Mouse (Mus musculus): ENCODE results near the gene Slc25a15.

Slc25a15 gene

DNA sequence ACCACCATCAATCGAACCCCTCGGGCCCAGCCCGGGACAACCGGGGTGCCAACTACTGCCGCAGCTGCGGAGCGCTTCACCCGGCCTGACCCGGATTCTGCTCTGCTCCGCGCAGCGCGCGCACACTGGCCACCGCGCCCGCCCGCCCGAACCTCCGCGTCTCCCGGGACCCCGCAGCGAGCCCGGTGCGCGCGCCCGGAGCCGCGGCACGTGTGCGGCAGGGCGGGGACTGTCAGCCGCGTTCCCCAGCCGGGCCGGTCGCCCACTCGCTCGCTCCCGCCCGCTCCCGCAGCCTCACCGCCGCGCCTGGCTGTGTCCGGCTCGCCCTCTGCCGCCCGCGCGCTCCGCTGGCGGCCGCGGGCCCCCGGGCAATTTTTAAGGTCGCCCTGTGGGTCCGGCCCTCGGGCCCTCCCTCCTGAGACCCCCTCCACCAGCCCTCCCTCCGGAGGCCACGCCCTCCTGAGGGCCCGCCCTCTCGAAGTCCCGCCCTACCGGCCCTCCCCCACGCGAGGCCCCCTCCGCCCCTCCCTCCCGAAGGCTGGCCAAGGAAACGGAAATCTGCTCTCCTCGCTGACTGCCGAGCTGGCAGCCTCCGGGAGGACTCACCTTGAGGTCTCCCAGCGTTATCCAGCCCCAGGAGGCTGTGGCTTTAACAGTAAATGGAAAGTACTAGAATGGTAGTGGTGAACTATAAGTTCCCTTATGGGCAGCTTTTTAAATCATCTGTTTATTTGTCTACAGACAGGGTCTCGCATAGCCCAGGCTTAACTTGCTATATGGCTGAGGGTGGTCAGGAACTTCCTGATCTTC lies at the start of gene Slc25a15:
Gene Slc25a15, minus strand, starts transcription at position 456 of the 810 bp plus-strand sequence.
- DNase-seq (ENCODE audit: low read depth, low spot score) = peak; percentile 95

DNA sequence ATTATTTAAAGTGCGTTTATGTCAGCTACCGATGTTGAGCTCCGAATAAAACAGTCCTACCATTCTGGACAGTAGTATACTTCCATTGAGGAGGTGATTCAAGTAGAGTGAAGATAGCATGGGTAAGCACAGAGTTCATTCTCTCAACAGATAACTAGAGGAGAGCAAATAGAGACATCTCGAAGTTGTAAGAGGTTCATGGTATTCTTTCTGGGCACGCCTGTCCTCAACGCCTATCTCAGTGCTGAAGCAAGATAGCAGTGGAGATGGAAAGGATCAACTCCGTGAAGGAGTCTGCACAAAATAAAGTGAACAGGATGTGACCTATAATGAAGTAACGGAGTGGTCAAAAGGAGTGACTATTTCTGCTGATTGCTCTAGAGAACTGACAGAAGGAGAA lies 13.6 kb upstream of the Slc25a15 start:
- DNase-seq (ENCODE audit: low read depth, low spot score) = no peak

DNA sequence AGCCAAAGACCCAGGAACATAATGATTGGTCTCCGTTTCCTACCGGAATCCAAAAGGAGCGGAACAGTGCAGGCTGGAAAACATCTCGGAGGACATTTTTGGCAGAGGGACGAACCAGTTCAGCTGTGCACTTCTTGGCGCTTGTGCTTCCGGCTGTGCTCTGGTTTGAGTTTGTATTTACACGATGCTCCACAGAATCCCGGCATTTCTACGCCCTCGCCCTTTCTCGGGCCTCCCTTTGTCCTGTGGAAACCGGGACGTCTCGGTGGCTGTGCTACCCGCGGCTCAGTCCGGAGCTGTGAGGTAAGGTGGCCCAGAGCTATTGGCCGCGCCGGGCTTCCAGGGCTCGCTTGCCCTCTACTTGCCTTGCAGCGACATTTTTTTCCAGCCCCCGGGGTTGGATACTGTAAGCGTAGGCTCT lies 12.9 kb upstream of the Slc25a15 start, which contains the start of gene Mrps31:
Gene Mrps31, plus strand, starts transcription at position 80 of the 421 bp plus-strand sequence.
- DNase-seq (ENCODE audit: low read depth, low spot score) = peak; percentile 98

DNA sequence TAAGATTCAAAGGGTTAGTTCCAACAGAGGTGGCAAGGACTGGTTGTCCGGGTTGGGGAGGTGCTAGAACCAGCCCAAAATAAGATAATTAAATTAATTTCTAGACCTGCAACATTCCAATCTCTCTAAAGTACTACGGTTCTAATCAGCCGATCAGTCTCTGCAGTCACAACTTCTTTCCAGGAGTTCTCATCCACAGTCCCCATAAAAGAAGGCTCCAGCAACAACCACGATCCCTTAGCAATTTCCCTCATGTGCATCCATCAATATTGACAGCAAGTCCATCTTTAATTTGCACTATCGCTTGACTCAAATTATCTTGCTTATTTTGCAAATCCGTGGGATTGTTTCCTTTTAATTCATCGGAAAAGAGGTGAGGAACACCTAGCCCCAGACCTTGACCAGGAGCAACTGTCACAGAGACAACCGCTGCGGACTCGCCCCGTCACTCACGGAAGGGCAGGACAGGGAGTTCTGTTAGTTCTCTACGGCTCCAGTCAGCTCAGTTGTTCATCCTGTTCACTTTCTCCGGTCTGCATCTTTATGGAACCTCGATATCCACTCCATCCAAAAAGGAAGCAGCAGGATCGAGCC lies 12.4 kb upstream of the Slc25a15 start:
- no peak for DNase-seq (ENCODE audit: low read depth, low spot score)

DNA sequence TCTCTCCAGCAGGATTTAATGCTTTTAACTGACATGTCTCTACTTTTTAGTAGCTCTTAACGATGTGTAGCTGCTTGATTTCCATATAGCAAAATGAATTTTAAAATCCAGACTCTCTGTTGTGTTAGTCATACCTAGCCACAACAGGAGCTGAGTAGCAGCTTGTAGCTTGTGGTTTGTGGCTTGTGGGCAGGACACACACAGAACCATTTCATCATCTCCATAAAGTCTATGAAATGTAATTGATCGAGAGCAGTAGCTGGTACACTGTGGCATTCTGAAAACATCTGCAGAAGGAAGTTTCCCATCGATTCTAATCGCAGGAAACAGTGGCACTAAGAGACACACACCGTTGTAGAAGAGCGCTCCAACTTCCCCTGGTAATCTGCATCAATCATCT lies 7.3 kb upstream of the Slc25a15 start:
- DNase-seq (ENCODE audit: low read depth, low spot score) = no peak

DNA sequence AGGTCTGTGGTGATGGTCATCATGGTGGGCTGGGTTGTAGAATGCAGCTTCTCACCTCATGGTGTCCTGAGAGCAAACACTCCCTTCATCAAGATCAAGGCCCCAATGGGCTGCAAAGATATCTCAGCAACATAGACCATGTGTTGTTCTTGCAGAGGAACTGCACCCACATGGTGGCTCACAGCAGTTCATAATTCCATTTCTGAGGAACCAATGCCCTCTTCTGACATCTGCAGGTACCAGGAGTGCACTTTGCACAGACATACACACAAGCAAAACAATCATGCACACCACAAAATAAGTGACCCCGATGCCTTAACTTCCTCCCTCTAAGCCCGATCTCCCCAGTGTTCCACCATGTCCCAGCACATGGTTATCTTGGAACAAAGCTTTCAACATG lies 4.8 kb upstream of the Slc25a15 start:
- DNase-seq (ENCODE audit: low read depth, low spot score) = no peak

DNA sequence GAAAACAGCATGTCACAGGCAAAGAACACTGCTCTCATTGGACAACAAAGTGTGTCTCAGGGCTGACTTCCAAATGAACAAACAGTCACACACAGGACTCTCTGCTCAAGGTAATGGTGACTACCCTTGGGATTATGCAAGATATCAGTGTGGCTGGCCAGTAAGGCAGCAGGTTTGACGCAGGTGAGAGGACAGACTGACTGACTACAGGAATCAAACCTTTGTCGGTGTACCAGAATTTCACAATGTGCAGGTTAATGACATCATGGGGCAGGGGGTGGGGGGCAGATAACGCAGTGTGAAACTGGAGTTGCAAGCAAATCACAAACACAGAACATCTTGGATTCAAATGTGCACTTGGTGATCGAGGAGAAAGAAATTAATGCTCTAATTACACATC lies 2.2 kb upstream of the Slc25a15 start:
- no peak for DNase-seq (ENCODE audit: low read depth, low spot score)

DNA sequence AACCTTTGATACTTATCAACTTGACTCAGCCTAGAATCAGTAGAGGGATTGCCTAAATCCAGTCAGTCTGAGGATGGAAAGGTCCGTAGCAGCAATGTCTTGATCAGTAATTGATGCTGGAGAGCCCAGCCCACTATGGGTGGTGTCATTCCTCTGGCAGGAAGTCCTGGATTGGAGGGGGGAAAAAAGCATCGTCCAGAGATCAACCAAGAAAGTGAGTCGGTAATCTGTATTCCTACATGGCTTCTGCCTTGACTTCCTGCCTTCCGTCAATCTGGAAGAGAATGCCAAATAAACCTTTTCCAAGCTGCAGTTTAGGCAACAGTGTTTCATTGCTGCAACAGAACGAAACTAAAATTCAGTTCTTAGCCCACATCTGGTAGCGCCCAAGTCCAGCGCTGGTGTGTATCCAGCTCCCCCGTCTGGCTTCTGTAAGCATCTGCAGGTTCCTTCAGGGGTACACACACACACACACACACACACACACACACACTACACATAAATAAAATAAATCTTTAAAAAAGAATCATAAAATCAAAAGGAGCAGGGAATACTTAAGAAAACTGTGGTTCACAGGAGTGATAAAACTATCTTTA lies 986 bp upstream of the Slc25a15 start:
- DNase-seq (ENCODE audit: low read depth, low spot score) = peak; percentile 18

DNA sequence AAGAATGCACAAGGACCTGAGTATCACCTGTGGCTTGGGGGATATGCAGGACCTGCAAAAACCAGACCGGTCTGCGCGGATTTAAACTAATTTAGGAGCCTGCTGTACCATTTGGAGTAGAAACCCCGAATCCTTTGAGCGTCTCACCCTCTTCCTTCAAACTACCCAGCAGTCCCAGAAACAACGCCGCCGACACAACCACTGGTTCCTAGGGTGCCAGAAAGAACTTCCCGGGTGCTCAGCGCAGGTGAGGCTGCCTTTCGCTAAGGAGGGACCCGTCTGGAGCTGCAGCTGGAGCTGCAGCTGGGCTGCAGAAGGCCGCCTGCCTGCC lies 621 bp downstream of the Slc25a15 start:
- DNase-seq (ENCODE audit: low read depth, low spot score) = no peak

DNA sequence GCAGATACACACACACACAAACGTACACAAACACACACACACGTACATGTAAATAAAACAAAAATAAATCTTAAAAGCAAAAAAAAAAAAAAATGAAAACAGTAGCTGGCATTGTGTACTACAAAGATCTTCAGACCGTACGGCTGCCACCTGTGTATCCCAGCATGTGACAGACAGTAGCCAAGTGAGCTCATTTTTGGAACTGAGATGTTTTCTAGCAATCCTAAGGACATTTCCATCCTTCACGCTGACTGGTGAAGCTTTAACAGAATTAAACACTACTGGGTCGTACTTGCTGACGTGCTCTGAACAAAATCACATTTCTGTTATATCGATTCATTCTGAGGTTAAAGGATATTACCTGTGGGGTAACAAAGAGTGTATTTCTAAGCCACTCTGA lies 3.1 kb downstream of the Slc25a15 start:
- peak; percentile 74 for DNase-seq (ENCODE audit: low read depth, low spot score)

DNA sequence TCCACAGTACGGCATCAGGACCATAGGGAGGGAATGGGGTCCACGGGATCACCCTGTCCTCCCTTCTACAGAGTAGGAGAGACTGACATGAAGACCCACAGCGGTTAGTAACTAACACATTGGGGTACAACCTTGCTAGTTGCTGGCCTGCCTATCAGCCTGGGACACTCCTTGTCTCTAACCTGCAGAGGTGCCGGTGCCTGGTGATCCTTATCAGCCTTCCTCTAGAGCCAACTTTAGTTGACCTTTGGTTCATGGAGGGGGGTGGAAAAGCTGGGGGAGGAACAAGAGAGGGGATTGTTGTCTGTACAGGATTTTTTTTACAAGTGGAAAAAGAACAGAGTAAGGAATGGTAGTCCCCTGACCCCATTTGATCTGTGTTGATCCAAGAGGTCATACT lies 3.9 kb downstream of the Slc25a15 start:
- no peak for DNase-seq (ENCODE audit: low read depth, low spot score)

DNA sequence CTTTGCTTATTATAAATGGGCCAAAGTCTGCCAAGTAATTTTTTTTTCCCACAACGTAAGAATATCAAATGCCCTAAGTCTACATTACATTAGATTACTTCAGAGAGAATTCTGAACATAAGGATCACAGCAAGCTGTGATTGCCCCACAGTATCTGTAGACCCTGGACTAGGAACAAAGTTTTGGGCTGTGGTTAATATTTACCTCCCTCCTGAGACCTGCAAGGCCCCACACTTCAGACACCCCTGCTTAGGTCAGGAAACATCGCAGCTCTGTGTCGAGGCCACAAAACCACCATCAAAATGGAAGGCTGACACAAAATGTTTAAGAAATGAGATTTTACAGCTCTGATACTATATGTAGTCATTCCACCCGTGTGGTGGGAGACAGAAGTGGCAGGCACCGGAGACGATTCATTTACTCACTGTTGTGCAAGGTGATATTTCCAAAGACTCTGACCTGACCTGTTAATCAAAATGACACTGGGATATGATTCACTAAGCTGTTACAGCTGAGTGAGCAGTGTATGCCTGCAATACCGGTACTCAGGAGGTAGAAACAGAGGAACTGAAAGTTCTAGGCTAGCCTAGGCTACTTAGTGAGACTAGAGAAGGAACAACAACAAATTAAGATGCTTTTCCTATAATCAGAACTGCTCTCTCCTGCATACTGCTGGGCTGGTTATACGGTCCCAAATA lies 7.5 kb downstream of the Slc25a15 start:
- DNase-seq (ENCODE audit: low read depth, low spot score) = no peak

DNA sequence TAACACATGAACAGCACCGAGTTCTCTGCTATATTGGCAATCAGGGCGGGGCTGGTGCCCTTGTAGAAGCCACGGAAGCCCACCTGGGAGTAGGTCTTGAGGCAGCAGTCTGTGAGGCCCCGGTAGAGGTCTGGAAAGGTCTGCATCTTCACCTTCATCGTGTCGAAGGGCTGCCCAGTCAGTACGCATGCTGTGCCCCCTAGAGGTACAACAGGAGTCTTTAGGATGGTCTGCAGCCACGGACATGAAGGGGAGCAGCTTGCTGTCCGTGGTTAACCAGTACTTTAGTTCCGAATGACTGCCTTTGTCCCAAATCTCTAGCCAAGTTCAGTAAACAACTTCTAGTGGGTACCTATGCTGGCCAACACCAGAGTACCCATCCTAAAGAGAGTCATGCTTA lies 8.5 kb downstream of the Slc25a15 start:
- DNase-seq (ENCODE audit: low read depth, low spot score) = no peak

DNA sequence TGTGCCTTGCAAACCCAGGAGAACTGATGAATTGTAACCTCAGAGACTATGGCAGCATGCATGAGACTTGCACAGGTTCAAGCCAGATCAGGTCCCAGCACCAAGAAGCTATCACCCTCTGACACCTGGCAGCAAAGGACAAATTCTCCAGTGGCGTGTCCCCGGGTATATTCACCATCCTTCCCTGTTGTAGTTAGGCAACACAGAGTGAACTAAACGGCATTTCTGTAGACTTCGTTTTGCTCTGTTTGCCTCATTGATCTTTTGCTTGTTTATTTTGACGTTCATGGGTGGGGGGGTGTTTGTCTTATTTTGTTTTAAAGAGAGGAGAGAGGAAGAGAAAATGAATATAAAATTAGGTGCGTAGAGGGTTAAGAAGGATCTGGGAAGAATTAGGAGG lies 13.2 kb downstream of the Slc25a15 start:
- DNase-seq (ENCODE audit: low read depth, low spot score) = no peak

DNA sequence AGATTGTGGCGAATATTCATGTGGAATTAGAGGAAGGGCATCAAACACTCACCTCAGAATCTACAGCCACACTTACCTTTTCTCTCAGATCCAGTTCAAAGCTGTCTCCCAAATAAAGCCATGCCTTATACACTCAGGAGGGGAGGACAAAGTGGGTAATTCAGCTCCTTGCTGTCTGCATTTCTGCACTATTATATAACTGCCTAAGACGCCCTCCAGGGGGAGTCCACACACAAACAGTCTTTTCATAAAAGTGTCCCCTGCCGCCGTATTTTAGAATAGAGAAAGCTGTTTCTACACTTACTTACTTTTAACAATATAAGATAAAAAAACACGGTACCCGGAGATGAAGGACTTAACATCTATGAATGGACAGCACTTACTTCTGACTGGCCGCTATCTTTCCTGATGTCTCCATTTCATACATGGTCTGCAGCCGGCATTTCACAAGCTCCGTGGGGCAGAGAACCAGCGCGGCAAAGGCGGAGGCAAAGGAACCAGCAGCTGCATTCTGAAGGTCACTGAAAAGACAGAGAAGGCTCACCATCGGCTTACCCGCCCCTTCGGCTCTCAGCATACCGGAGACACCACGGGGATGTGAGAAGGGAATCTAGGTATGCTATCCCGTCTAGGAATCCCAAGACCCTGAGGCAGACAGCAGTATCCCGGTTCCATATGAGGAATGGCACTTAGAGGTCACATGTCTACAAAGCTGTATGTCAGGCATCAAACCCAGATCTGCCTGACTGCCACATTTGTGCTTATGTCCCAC lies 15.4 kb downstream of the Slc25a15 start:
- DNase-seq (ENCODE audit: low read depth, low spot score) = peak; percentile 48

DNA sequence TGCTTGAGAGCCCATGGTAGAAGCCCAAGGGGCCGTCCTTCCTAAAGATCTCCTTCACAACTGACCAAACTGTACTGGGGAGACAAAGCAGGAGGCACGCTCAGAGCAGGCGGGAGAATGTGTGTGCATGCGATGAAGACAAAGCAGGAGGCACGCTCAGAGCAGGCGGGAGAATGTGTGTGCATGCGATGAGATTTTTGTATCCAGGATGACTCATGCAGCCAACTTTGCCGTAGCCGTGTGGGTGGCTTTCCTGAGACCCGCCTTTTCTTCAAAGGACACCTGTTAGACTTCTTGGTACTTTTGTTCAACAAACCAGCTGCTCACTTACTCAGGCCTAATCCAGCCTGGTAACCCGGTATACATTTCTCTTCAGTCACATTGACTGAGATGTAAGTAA lies 17.5 kb downstream of the Slc25a15 start:
- peak; percentile 81 for DNase-seq (ENCODE audit: low read depth, low spot score)

DNA sequence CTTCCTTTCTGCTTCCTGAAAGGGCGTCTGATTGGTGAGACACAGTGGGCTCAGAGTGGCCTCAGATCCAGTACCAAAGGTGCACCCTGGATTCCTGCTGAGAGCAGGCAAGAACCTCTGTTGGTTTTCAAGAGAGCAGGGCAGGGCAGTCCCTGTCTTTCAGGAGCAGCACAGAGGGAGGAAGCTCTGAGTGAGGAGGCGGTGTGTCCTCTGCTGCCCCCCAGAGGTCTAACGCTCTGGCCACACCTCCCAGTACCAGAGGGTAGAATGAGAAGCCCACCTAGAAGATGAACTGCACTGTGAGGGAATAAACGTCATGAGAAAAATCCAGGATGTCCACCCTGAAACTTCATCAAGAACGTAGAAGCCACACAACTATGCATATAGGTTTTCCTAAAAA lies 21.5 kb downstream of the Slc25a15 start:
- DNase-seq (ENCODE audit: low read depth, low spot score) = peak; percentile 27

DNA sequence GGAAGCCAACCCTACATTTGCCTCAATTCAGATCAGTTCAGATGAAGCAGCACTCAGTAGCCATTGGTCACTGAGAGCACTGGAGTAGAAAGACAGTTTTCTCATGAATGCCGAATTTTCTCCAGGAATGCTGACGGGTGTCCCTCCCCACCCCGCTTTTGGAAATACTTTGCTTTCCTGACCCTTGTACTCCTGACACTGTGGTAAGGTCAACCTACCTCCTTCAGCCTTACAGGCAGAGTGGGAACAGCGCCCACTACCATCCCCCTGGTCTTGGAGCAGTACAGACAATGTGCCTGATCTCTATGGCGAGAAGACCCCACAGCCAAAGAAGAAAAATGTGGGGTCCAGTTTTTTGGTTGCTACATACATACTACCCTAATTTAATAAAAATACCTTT lies 22.1 kb downstream of the Slc25a15 start:
- no peak for DNase-seq (ENCODE audit: low read depth, low spot score)

DNA sequence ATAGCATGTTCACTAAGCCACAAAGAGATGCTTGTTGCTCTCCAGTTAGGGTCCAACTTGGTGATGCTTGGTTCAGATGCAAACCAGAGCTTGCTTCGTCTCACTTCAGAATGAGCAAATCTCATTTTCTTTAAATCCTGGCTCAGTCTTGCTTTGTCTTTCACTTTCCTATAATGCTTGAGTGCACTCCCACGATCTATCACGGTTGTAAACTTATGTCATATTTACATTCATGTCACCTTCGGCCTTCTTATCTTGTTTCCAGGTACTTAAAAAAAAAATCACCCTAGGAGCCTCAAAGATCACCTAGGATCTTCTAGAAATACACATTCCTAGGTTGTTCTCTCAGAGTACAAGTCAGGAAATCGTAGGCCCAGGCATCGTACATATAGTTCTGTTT lies 38.5 kb downstream of the Slc25a15 start:
- DNase-seq (ENCODE audit: low read depth, low spot score) = no peak

DNA sequence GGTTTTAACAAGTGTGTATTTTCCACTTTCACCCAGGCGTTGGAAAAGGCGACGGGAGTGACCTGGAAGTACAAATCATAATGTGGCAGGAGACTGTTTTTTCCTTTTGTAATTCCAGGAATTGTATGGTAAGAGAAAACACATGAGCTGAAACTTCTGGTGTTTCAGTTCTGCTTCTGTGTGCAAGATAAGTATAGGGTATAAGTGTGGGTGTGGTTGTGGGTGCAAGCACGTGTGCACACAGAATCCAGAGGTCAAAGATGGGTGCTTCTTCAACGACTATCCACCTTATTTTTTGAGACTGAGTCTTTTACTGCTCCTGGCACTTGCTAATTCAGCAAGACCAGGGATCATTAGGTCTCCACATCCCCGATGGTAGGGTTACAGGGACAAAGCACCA lies 39.0 kb downstream of the Slc25a15 start:
- no peak for DNase-seq (ENCODE audit: low read depth, low spot score)

DNA sequence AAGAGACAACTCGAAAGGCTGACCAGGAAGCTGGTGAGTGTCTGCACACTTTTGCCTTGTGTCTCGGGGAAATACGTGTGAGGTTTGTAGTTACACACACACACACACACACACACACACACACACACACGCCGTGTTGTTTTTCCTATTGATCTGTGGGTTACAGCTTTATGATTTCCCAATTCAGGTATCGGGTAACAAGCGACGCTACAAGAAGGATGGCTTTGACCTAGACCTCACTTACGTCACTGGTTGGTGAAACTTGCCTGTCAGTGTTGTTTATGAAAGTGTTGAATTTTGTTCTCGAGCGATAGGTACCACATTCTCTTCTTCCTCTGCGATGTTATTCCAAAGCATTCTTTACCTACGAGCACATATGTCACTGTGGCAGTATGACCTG lies 63.0 kb downstream of the Slc25a15 start:
- no peak for DNase-seq (ENCODE audit: low read depth, low spot score)
